Mouse (Mus musculus): ENCODE data around the gene Hsd3b7.

DNA sequence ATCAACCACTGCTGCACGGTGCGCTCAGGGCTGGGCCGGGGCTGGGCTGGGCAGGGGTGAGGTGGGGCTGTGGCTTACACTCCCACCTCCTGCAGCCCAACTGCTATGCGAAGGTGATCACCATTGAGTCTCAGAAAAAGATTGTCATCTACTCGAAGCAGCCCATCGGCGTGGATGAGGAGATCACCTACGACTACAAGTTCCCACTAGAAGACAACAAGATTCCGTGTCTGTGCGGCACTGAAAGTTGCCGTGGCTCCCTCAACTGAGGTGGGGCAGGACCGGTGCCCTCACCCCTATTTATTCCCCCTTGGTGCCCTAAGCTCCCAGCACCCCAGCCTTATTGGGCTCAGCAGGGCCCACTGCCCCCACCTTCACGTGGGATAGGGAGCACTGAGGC, 1.2 kb upstream of the Hsd3b7 start:
- TF ChIP-seq EP300 (IDR thresholded peaks at IDR 0.05; ENCODE audit: low read depth) (no peak), CTCF (IDR thresholded peaks at IDR 0.05; ENCODE audit: low read depth) (no peak)
